In genomic region chr3:105016204-105016603, GRCm38 (mm10) we compare ENCODE assay signal across 26 mouse cellular contexts. TPM values are rescaled to one million over a fixed set of nuclear protein-coding genes. Genes with fewer than 3 reads are reported as not detected.
DNase-seq lines count a peak whose midpoint lies in the region; ATAC-seq and TF ChIP-seq lines count a peak whose summit lies in the region.
"Had no signal": no experiment of that assay in that cellular context is flagged by ENCODE, and none has a peak within 500 bp of the region (broad histone marks: within the 10 kb centered on the region; RNA-seq: fewer than 3 reads in every experiment).

No protein-coding gene starts in this region.

- peaks cover 27% of the 10 kb centered on the region for H3K36me3 ChIP-seq in heart, adult 2 months (ENCODE audit: control insufficient read depth, insufficient read depth, low read length)
- H3K36me3 ChIP-seq in hindbrain, embryonic 15.5 days, result peaks cover 3% of the 10 kb centered on the region
- no peaks in the 10 kb centered on the region for H3K36me3 ChIP-seq in hindbrain, embryonic 16.5 days (ENCODE audit: control insufficient read depth, insufficient read depth, low read length)
- no peaks in the 10 kb centered on the region for H3K36me3 ChIP-seq in lung, embryonic 15.5 days
- H3K36me3 ChIP-seq: liver, embryonic 12.5 days had no signal

- no peaks in the 10 kb centered on the region for H3K27me3 ChIP-seq in heart, adult 2 months (ENCODE audit: control insufficient read depth, insufficient read depth, low read length)
- no peaks in the 10 kb centered on the region for H3K27me3 ChIP-seq in hindbrain, embryonic 15.5 days
- H3K27me3 ChIP-seq in hindbrain, embryonic 16.5 days (replicated peaks; ENCODE audit: control insufficient read depth, insufficient read depth, low read length), result no peaks in the 10 kb centered on the region
- no peaks in the 10 kb centered on the region for H3K27me3 ChIP-seq in lung, embryonic 15.5 days
- H3K27me3 ChIP-seq: embryonic facial prominence, embryonic 13.5 days; liver, embryonic 12.5 days; neural tube, embryonic 13.5 days had no signal

- no peaks in the 10 kb centered on the region for H3K9me3 ChIP-seq in hindbrain, embryonic 15.5 days
- no peaks in the 10 kb centered on the region for H3K9me3 ChIP-seq in hindbrain, embryonic 16.5 days (ENCODE audit: control insufficient read depth, low read length)
- no peaks in the 10 kb centered on the region for H3K9me3 ChIP-seq in lung, embryonic 15.5 days
- H3K9me3 ChIP-seq: embryonic facial prominence, embryonic 13.5 days; liver, embryonic 12.5 days; neural tube, embryonic 13.5 days had no signal

- DNase-seq in heart, adult 2 months, result peak in 1 of 2 experiments; percentile 19
- DNase-seq in heart, adult 9 months (ENCODE audit: low spot score in 2 of 2), result no peak
- DNase-seq in lung, adult 2 months, result no peak
- DNase-seq in lung, postnatal 10 days, result peak; percentile 45
- DNase-seq in embryo, embryonic 9.5 days (ENCODE audit: extremely low spot score), result no peak
- DNase-seq: adrenal gland, postnatal 14 days; cerebellum, adult 2 months; right cerebral cortex, postnatal 4 days; thymus, postnatal 36 days had no signal

- TF ChIP-seq CTCF in heart, adult 2 months (IDR thresholded peaks at IDR 0.05), result no peak
- TF ChIP-seq CTCF in lung, adult 2 months (IDR thresholded peaks at IDR 0.05; ENCODE audit: insufficient read depth, low read length), result no peak

- no peak overlapping the region for H3K4me2 ChIP-seq in hindbrain, embryonic 15.5 days
- no peak overlapping the region for H3K4me2 ChIP-seq in hindbrain, embryonic 16.5 days (ENCODE audit: low read length)
- no peak overlapping the region for H3K4me2 ChIP-seq in lung, embryonic 15.5 days
- H3K4me2 ChIP-seq: embryonic facial prominence, embryonic 13.5 days; liver, embryonic 12.5 days; midbrain, embryonic 11.5 days; neural tube, embryonic 13.5 days had no signal

- peaks cover 2% of the 10 kb centered on the region; the same call in 1 of the 2 replicates for H3K79me2 ChIP-seq in heart, adult 2 months (replicated peaks; ENCODE audit: control insufficient read depth, insufficient read depth, low read length)

- peak overlapping the region; percentile 88 for H3K27ac ChIP-seq in heart, adult 2 months
- 0 out of 2 replicates have a peak overlapping the region, but pooled peaks have one; percentile 20 for H3K27ac ChIP-seq in hindbrain, embryonic 15.5 days (replicated peaks)
- H3K27ac ChIP-seq in hindbrain, embryonic 16.5 days (ENCODE audit: low read depth, low read length), result no peak overlapping the region
- H3K27ac ChIP-seq in lung, embryonic 15.5 days, result peak overlapping the region; percentile 77
- H3K27ac ChIP-seq: embryonic facial prominence, embryonic 13.5 days; kidney, postnatal 0 days; liver, embryonic 12.5 days; macrophage; neural tube, embryonic 13.5 days had no signal

- no peak overlapping the region for H3K4me3 ChIP-seq in heart, adult 2 months
- no peak overlapping the region for H3K4me3 ChIP-seq in hindbrain, embryonic 15.5 days
- H3K4me3 ChIP-seq in hindbrain, embryonic 16.5 days (ENCODE audit: low read length), result no peak overlapping the region
- H3K4me3 ChIP-seq in lung, embryonic 15.5 days, result no peak overlapping the region
- H3K4me3 ChIP-seq in lung, adult 2 months (replicated peaks; ENCODE audit: extremely low read depth, low read depth, low read length), result no peak overlapping the region
- H3K4me3 ChIP-seq: embryonic facial prominence, embryonic 13.5 days; liver, embryonic 12.5 days; neural tube, embryonic 13.5 days had no signal

- H3K9ac ChIP-seq in heart, adult 2 months (ENCODE audit: low read depth, low read length), result 0 out of 2 replicates have a peak overlapping the region, but pooled peaks have one; percentile 38
- H3K9ac ChIP-seq in hindbrain, embryonic 15.5 days, result no peak overlapping the region
- H3K9ac ChIP-seq in hindbrain, embryonic 16.5 days (ENCODE audit: low read depth, low read length), result no peak overlapping the region
- no peak overlapping the region for H3K9ac ChIP-seq in lung, embryonic 15.5 days
- H3K9ac ChIP-seq: embryonic facial prominence, embryonic 13.5 days; liver, embryonic 12.5 days; neural tube, embryonic 13.5 days had no signal

- TF ChIP-seq EP300 in heart, adult 2 months (IDR thresholded peaks at IDR 0.05; ENCODE audit: insufficient read depth, low read depth, low read length), result no peak

- 0 out of 2 replicates have a peak, but pooled peaks have one; percentile 31 for TF ChIP-seq POLR2A in heart, adult 2 months (IDR thresholded peaks at IDR 0.05; ENCODE audit: insufficient read depth, low read depth, low read length)
- no peak for TF ChIP-seq POLR2A in lung, adult 2 months (IDR thresholded peaks at IDR 0.05; ENCODE audit: borderline replicate concordance, extremely low read depth, low read depth, low read length)

- peaks cover 37% of the 10 kb centered on the region for H3K4me1 ChIP-seq in heart, adult 2 months (ENCODE audit: control insufficient read depth, insufficient read depth, low read length)
- H3K4me1 ChIP-seq in hindbrain, embryonic 15.5 days (replicated peaks), result peaks cover 6% of the 10 kb centered on the region; the same call in 1 of the 2 replicates
- H3K4me1 ChIP-seq in hindbrain, embryonic 16.5 days (ENCODE audit: control insufficient read depth, insufficient read depth, low read depth, low read length), result 0 out of 2 replicates have a peak, but pooled peaks cover 2% of the 10 kb centered on the region
- peaks cover 56% of the 10 kb centered on the region for H3K4me1 ChIP-seq in lung, embryonic 15.5 days
- peaks cover 60% of the 10 kb centered on the region for H3K4me1 ChIP-seq in lung, adult 2 months (ENCODE audit: control insufficient read depth, insufficient read depth, low read length)

- 48% methylated on average over 7 of the region's 7 CpGs for WGBS in heart, adult 2 months
- 76% methylated on average over 7 of the region's 7 CpGs for WGBS in hindbrain, embryonic 15.5 days
- 79% methylated on average over 7 of the region's 7 CpGs for WGBS in hindbrain, embryonic 16.5 days
- 64% methylated on average over 7 of the region's 7 CpGs for WGBS in lung, embryonic 15.5 days
- WGBS in lung, adult 2 months, result 42% methylated on average over 7 of the region's 7 CpGs

- ATAC-seq in hindbrain, embryonic 15.5 days (ENCODE audit: low FRiP score, low read depth), result 0 out of 2 replicates have a peak, but pooled peaks have one; percentile 28
- no peak for ATAC-seq in hindbrain, embryonic 16.5 days
- no peak for ATAC-seq in lung, embryonic 15.5 days (ENCODE audit: borderline replicate concordance, extremely low read depth, low FRiP score, low TSS enrichment)
- ATAC-seq: activated CD4-positive, CD25-positive, alpha-beta regulatory T cell, adult 4 months; liver, embryonic 12.5 days had no signal

- intact Hi-C loops in heart, adult 2 months (cut with DNase I), result no loop called here

RNA-seq across cellular contexts. Expression of gene Cttnbp2nl, which starts 36.7 kb away (rescaled TPM):
- 10 to 100 TPM; 15.3 to 20.9 TPM for total RNA-seq in heart, adult 2 months (2021)
- polyA plus RNA-seq in heart, adult 2 months (2012; rRNA removed), result 3.9 and 4.1 TPM in 2 replicates
- 47.4 and 50.6 TPM in 2 replicates for polyA plus RNA-seq in hindbrain, embryonic 15.5 days (2015; fragmentation: Nextera tagmentation; extraction: Ambion mirVana)
- polyA plus RNA-seq in hindbrain, embryonic 16.5 days (2015; fragmentation: Nextera tagmentation; extraction: Ambion mirVana), result 40.6 and 49.4 TPM in 2 replicates
- polyA plus RNA-seq in lung, embryonic 15.5 days (2015; fragmentation: Nextera tagmentation; extraction: Ambion mirVana), result 32.9 and 34.5 TPM in 2 replicates
- polyA plus RNA-seq in lung, adult 2 months (2012; rRNA removed), result 18.5 and 21.6 TPM in 2 replicates
- polyA plus RNA-seq: activated CD4-positive, CD25-positive, alpha-beta regulatory T cell, adult 4 months had no signal

RNA-seq across cellular contexts. Expression of gene 4930564D02Rik, which starts 50.4 kb away (rescaled TPM):
- not detected for total RNA-seq in heart, adult 2 months (2021)
- polyA plus RNA-seq in heart, adult 2 months (2012; rRNA removed), result not detected in 2 replicates
- not detected in 2 replicates for polyA plus RNA-seq in hindbrain, embryonic 15.5 days (2015; fragmentation: Nextera tagmentation; extraction: Ambion mirVana)
- not detected in 2 replicates for polyA plus RNA-seq in hindbrain, embryonic 16.5 days (2015; fragmentation: Nextera tagmentation; extraction: Ambion mirVana)
- not detected in 2 replicates for polyA plus RNA-seq in lung, embryonic 15.5 days (2015; fragmentation: Nextera tagmentation; extraction: Ambion mirVana)
- polyA plus RNA-seq in lung, adult 2 months (2012; rRNA removed), result not detected in 2 replicates
- total RNA-seq: adrenal gland, postnatal 14 days; common myeloid progenitor, adult 5-6 weeks; gastrocnemius, postnatal 4 days; layer of hippocampus, adult 8-10 months; left cerebral cortex, adult 18-20 months; monocyte, adult 5-6 weeks had no signal
- polyA plus RNA-seq: activated CD4-positive, CD25-positive, alpha-beta regulatory T cell, adult 4 months; C2C12; cerebellum, adult 2 months; embryonic facial prominence, embryonic 13.5 days; kidney, postnatal 0 days; limb, embryonic 11.5 days; liver, embryonic 12.5 days; macrophage; midbrain, embryonic 11.5 days; neural tube, embryonic 13.5 days had no signal

RNA-seq across cellular contexts. Expression of gene Wnt2b, which starts 54.5 kb away (rescaled TPM):
- total RNA-seq in heart, adult 2 months (2021), result under 1 TPM; 0.76 to 0.77 TPM
- polyA plus RNA-seq in heart, adult 2 months (2012; rRNA removed), result 0.51 and 0.94 TPM in 2 replicates
- polyA plus RNA-seq in hindbrain, embryonic 15.5 days (2015; fragmentation: Nextera tagmentation; extraction: Ambion mirVana), result 1.1 and 1.2 TPM in 2 replicates
- polyA plus RNA-seq in hindbrain, embryonic 16.5 days (2015; fragmentation: Nextera tagmentation; extraction: Ambion mirVana), result 0.78 and 0.80 TPM in 2 replicates
- 2.0 and 2.4 TPM in 2 replicates for polyA plus RNA-seq in lung, embryonic 15.5 days (2015; fragmentation: Nextera tagmentation; extraction: Ambion mirVana)
- 3.5 and 4.9 TPM in 2 replicates for polyA plus RNA-seq in lung, adult 2 months (2012; rRNA removed)
- total RNA-seq: monocyte, adult 5-6 weeks had no signal
- polyA plus RNA-seq: macrophage had no signal
